Mouse (Mus musculus): ENCODE data around the gene Snx10.

- TF ChIP-seq CTCF (IDR thresholded peaks at IDR 0.05; ENCODE audit: extremely low read depth, insufficient read length, insufficient replicate concordance, low read depth, low read length) (no peak), POLR2A (IDR thresholded peaks at IDR 0.05; ENCODE audit: low read depth, low read length) (no peak)
Measured at GRCm38 (mm10) chr6:51556562-51556961, 32.9 kb downstream of the Snx10 start.
